Mouse (Mus musculus): ENCODE results near the gene Kcp. TPM values are rescaled to one million over a fixed set of nuclear protein-coding genes. Genes with fewer than 3 reads are reported as not detected.

Gene Kcp
- polyA plus RNA-seq, 1 experiment: 3.0 TPM

DNA sequence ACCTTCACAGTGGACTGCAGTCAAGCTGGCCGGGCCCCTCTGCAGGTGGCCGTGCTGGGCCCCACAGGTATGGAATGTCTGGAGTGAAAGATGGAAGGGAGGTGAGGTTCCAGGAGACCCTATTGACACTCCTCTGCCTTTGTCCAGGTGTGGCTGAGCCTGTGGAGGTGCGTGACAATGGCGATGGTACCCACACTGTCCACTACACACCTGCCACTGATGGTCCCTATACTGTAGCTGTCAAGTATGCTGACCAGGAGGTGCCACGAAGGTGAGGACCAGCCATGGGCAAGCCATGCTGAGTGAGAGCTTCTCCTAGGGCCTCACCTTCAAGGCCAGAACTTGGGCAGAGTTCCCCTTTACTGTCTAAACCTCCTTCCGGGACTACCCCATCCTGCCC, 57.1 kb downstream of the Kcp start:
- no peak overlapping the region for H3K27ac ChIP-seq (ENCODE audit: control insufficient read depth, insufficient read depth, low read length)
- 97% methylated on average over 6 of the region's 6 CpGs for WGBS
- H3K27me3 ChIP-seq (ENCODE audit: control insufficient read depth, insufficient read depth, low read length): no peaks in the 10 kb centered on the region
- no peaks in the 10 kb centered on the region for H3K4me1 ChIP-seq (replicated peaks; ENCODE audit: control insufficient read depth, insufficient read depth, low read length)
- H3K36me3 ChIP-seq (ENCODE audit: control insufficient read depth, insufficient read depth, low read length): no peaks in the 10 kb centered on the region
- TF ChIP-seq CTCF (IDR thresholded peaks at IDR 0.05; ENCODE audit: borderline replicate concordance, control insufficient read depth, extremely low read depth, insufficient read depth, low read length, poor library complexity): no peak
- TF ChIP-seq POLR2A (IDR thresholded peaks at IDR 0.05; ENCODE audit: control insufficient read depth, extremely low read depth, insufficient read depth, low read length, poor library complexity): no peak
- no peak overlapping the region for H3K4me3 ChIP-seq (ENCODE audit: control insufficient read depth, insufficient read depth, low read length)
- no peak for DNase-seq

DNA sequence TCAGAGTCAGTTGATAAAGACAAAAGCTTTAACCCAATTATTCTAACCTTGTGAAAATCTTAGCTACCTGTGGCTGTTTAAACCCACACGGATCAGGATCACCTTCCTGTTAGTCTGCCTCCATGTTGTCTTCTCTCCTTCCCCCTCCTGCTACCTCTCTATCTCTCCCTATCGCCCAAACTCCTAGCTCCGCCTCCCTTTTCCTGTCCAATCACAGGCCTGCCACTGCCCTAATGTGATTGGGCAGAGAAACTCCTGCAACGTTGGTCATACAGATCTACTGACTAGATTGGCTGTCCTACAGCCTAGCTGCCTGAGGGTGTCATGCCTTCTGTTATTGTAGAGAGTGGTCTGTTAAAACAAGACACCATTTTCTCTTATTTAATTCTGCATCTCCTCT, 57.9 kb downstream of the Kcp start:
- 35% methylated on average over 4 of the region's 4 CpGs for WGBS
- no peaks in the 10 kb centered on the region for H3K36me3 ChIP-seq (ENCODE audit: control insufficient read depth, insufficient read depth, low read length)
- TF ChIP-seq CTCF (IDR thresholded peaks at IDR 0.05; ENCODE audit: borderline replicate concordance, control insufficient read depth, extremely low read depth, insufficient read depth, low read length, poor library complexity) (no peak), POLR2A (IDR thresholded peaks at IDR 0.05; ENCODE audit: control insufficient read depth, extremely low read depth, insufficient read depth, low read length, poor library complexity) (no peak)
- no peaks in the 10 kb centered on the region for H3K27me3 ChIP-seq (ENCODE audit: control insufficient read depth, insufficient read depth, low read length)
- DNase-seq: no peak
- H3K27ac ChIP-seq (ENCODE audit: control insufficient read depth, insufficient read depth, low read length): no peak overlapping the region
- no peak overlapping the region for H3K4me3 ChIP-seq (ENCODE audit: control insufficient read depth, insufficient read depth, low read length)
- H3K4me1 ChIP-seq (replicated peaks; ENCODE audit: control insufficient read depth, insufficient read depth, low read length): no peaks in the 10 kb centered on the region

- no peaks in the 10 kb centered on the region for H3K36me3 ChIP-seq (ENCODE audit: control insufficient read depth, insufficient read depth, low read length)
- WGBS: 97% methylated on average over 7 of the region's 7 CpGs
- DNase-seq: no peak
Observed at GRCm38 (mm10) chr6:29445354-29445753, 62.4 kb downstream of the Kcp start.

GRCm38 (mm10) chr6:29444773-29445172, 63.0 kb downstream of the Kcp start:
- TF ChIP-seq POLR2A (IDR thresholded peaks at IDR 0.05; ENCODE audit: control insufficient read depth, extremely low read depth, insufficient read depth, low read length, poor library complexity) (no peak), CTCF (IDR thresholded peaks at IDR 0.05; ENCODE audit: borderline replicate concordance, control insufficient read depth, extremely low read depth, insufficient read depth, low read length, poor library complexity) (peak; percentile 79; the same call in 1 of the 2 replicates)
- Histone ChIP-seq H3K4me3 (ENCODE audit: control insufficient read depth, insufficient read depth, low read length) (no peak overlapping the region), H3K4me1 (replicated peaks; ENCODE audit: control insufficient read depth, insufficient read depth, low read length) (no peaks in the 10 kb centered on the region), H3K36me3 (ENCODE audit: control insufficient read depth, insufficient read depth, low read length) (no peaks in the 10 kb centered on the region), H3K27me3 (ENCODE audit: control insufficient read depth, insufficient read depth, low read length) (no peaks in the 10 kb centered on the region), H3K27ac (ENCODE audit: control insufficient read depth, insufficient read depth, low read length) (no peak overlapping the region)
- WGBS: 38% methylated on average over 11 of the region's 11 CpGs
- DNase-seq: peak; percentile 41

More at GRCm38 (mm10) chr6:29445354-29445753, 62.4 kb downstream of the Kcp start:
- Histone ChIP-seq H3K27ac (ENCODE audit: control insufficient read depth, insufficient read depth, low read length) (no peak overlapping the region), H3K4me1 (replicated peaks; ENCODE audit: control insufficient read depth, insufficient read depth, low read length) (no peaks in the 10 kb centered on the region), H3K27me3 (ENCODE audit: control insufficient read depth, insufficient read depth, low read length) (no peaks in the 10 kb centered on the region), H3K4me3 (ENCODE audit: control insufficient read depth, insufficient read depth, low read length) (no peak overlapping the region)
- TF ChIP-seq CTCF (IDR thresholded peaks at IDR 0.05; ENCODE audit: borderline replicate concordance, control insufficient read depth, extremely low read depth, insufficient read depth, low read length, poor library complexity) (no peak), POLR2A (IDR thresholded peaks at IDR 0.05; ENCODE audit: control insufficient read depth, extremely low read depth, insufficient read depth, low read length, poor library complexity) (no peak)

DNA sequence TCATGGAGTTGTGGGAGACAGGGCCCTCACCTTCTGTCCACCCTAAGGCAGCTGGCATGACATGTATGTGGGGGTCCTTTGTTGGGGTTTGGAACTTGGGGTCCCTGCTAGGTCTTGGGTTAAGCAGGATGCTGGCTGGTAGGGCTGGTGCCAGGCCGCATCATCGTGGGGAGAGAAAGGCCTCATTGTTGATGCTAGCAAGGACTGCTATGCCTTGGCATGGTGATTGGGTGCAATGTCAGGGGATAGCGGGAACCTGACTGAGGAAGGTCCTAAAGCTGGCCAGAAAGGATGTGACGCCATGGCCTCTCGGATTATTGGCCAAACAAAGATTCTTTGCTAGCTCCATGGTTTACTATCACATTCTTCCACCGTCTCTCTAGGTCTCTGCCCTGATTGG, 68.0 kb downstream of the Kcp start:
- Histone ChIP-seq H3K27me3 (ENCODE audit: control insufficient read depth, insufficient read depth, low read length) (no peaks in the 10 kb centered on the region; the same call in 1 of the 2 replicates), H3K4me1 (replicated peaks; ENCODE audit: control insufficient read depth, insufficient read depth, low read length) (no peaks in the 10 kb centered on the region), H3K4me3 (ENCODE audit: control insufficient read depth, insufficient read depth, low read length) (no peak overlapping the region), H3K36me3 (ENCODE audit: control insufficient read depth, insufficient read depth, low read length) (no peaks in the 10 kb centered on the region), H3K27ac (ENCODE audit: control insufficient read depth, insufficient read depth, low read length) (no peak overlapping the region)
- no peak for TF ChIP-seq POLR2A (IDR thresholded peaks at IDR 0.05; ENCODE audit: control insufficient read depth, extremely low read depth, insufficient read depth, low read length, poor library complexity)
- no peak for DNase-seq
- 92% methylated on average over 6 of the region's 6 CpGs for WGBS

GRCm38 (mm10) chr6:29439251-29439650, 68.5 kb downstream of the Kcp start:
- TF ChIP-seq POLR2A (IDR thresholded peaks at IDR 0.05; ENCODE audit: control insufficient read depth, extremely low read depth, insufficient read depth, low read length, poor library complexity): no peak
- TF ChIP-seq CTCF (IDR thresholded peaks at IDR 0.05; ENCODE audit: borderline replicate concordance, control insufficient read depth, extremely low read depth, insufficient read depth, low read length, poor library complexity): no peak
- H3K4me3 ChIP-seq (ENCODE audit: control insufficient read depth, insufficient read depth, low read length): no peak overlapping the region
- H3K36me3 ChIP-seq (ENCODE audit: control insufficient read depth, insufficient read depth, low read length): no peaks in the 10 kb centered on the region
- H3K4me1 ChIP-seq (replicated peaks; ENCODE audit: control insufficient read depth, insufficient read depth, low read length): no peaks in the 10 kb centered on the region
- no peaks in the 10 kb centered on the region; the same call in 1 of the 2 replicates for H3K27me3 ChIP-seq (ENCODE audit: control insufficient read depth, insufficient read depth, low read length)
- whole genome bisulfite sequencing: 96% methylated on average over 4 of the region's 4 CpGs
- no peak overlapping the region for H3K27ac ChIP-seq (ENCODE audit: control insufficient read depth, insufficient read depth, low read length)
- no peak for DNase-seq

DNA sequence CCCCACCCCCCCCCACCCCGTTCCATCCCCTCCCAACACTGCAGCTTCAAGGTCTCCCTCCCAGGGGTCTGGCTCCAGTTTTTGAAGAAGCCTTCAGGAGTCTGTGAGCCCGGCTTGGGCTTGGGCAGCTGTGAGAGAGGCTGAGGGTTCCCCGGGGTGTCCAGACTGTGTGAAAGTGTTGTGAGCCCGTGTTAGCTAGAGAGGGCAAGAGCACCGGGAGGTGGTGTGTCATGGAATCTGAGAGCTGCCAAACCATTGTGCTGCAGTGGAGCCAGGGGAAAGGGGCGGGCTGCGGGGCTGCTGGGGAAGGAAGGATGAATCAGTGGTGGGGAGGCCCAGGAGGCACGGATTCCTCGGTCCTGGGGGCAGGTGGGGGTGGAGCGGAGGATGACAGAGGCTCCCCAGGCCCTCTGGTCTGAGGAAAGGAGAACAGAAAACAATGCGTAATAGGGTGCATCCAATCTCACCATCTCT, 71.3 kb downstream of the Kcp start:
- Histone ChIP-seq H3K27me3 (ENCODE audit: control insufficient read depth, insufficient read depth, low read length) (no peaks in the 10 kb centered on the region; the same call in 1 of the 2 replicates), H3K4me3 (ENCODE audit: control insufficient read depth, insufficient read depth, low read length) (no peak overlapping the region), H3K27ac (ENCODE audit: control insufficient read depth, insufficient read depth, low read length) (no peak overlapping the region), H3K36me3 (ENCODE audit: control insufficient read depth, insufficient read depth, low read length) (no peaks in the 10 kb centered on the region), H3K4me1 (replicated peaks; ENCODE audit: control insufficient read depth, insufficient read depth, low read length) (no peaks in the 10 kb centered on the region)
- TF ChIP-seq POLR2A (IDR thresholded peaks at IDR 0.05; ENCODE audit: control insufficient read depth, extremely low read depth, insufficient read depth, low read length, poor library complexity): no peak
- TF ChIP-seq CTCF (IDR thresholded peaks at IDR 0.05; ENCODE audit: borderline replicate concordance, control insufficient read depth, extremely low read depth, insufficient read depth, low read length, poor library complexity): no peak
- WGBS: 32% methylated on average over 11 of the region's 11 CpGs
- DNase-seq: no peak

All from thymus, adult 2 months (tissue).